Mouse (Mus musculus): ENCODE results near the gene A030005L19Rik. TPM values are rescaled to one million over a fixed set of nuclear protein-coding genes. Genes with fewer than 3 reads are reported as not detected.

Gene A030005L19Rik
- 0.90 and 0.91 TPM in 2 replicates for polyA plus RNA-seq (2012; rRNA removed)

GRCm38 (mm10) chr1:82913025-82913424 lies at the start of gene A030005L19Rik:
Gene A030005L19Rik, plus strand, starts transcription at chr1:82913325.

GRCm38 (mm10) chr1:82924650-82925049 lies 11.5 kb downstream of the A030005L19Rik start, which contains the start of gene A030014E15Rik:
Gene A030014E15Rik, plus strand, starts transcription at chr1:82924917.

GRCm38 (mm10) chr1:82931326-82931725 lies 18.2 kb downstream of the A030005L19Rik start, which contains the start of gene Gm6217:
Gene Gm6217, minus strand, starts transcription at chr1:82931399.

GRCm38 (mm10) chr1:82943295-82943694 lies 30.2 kb downstream of the A030005L19Rik start, which contains the start of gene A030003K21Rik:
Gene A030003K21Rik, minus strand, starts transcription at chr1:82943388.

GRCm38 (mm10) chr1:82955913-82956312 lies 42.8 kb downstream of the A030005L19Rik start, which contains the start of gene Gm7544:
Gene Gm7544, minus strand, starts transcription at chr1:82956013.

GRCm38 (mm10) chr1:82959870-82960385 lies 46.8 kb downstream of the A030005L19Rik start, which contains the start of gene Gm47955:
Gene Gm47955, plus strand, starts transcription at chr1:82960286.

Other genes with a start within 250 kb of the A030005L19Rik start
- gene Mff, start 188.4 kb upstream of the A030005L19Rik start, polyA plus RNA-seq (2012; rRNA removed): 46.4 and 62.3 TPM in 2 replicates
- 71.0 and 88.4 TPM in 2 replicates for gene Tm4sf20, start 144.9 kb upstream of the A030005L19Rik start, polyA plus RNA-seq (2012; rRNA removed)
- gene Gm47791, start 142.1 kb upstream of the A030005L19Rik start, polyA plus RNA-seq (2012; rRNA removed): 1.1 and 1.7 TPM in 2 replicates
- 21.0 and 28.9 TPM in 2 replicates for gene Agfg1, start 73.8 kb upstream of the A030005L19Rik start, polyA plus RNA-seq (2012; rRNA removed)
- gene A030014E15Rik, start 11.6 kb downstream of the A030005L19Rik start, polyA plus RNA-seq (2012; rRNA removed): not detected in 2 replicates
- not detected in 2 replicates for gene Gm6217, start 18.1 kb downstream of the A030005L19Rik start, polyA plus RNA-seq (2012; rRNA removed)
- gene A030003K21Rik, start 30.1 kb downstream of the A030005L19Rik start, polyA plus RNA-seq (2012; rRNA removed): not detected in 2 replicates
- not detected in 2 replicates for gene Gm7544, start 42.7 kb downstream of the A030005L19Rik start, polyA plus RNA-seq (2012; rRNA removed)
- gene Gm47955, start 47.0 kb downstream of the A030005L19Rik start, polyA plus RNA-seq (2012; rRNA removed): not detected in 2 replicates
- gene Gm47959, start 87.2 kb downstream of the A030005L19Rik start, polyA plus RNA-seq (2012; rRNA removed): not detected in 2 replicates
- gene Slc19a3, start 125.1 kb downstream of the A030005L19Rik start, polyA plus RNA-seq (2012; rRNA removed): 0.10 and 0.25 TPM in 2 replicates
- not detected in 2 replicates for gene Krtap28-10, start 129.2 kb downstream of the A030005L19Rik start, polyA plus RNA-seq (2012; rRNA removed)
- gene Gm47969, start 131.6 kb downstream of the A030005L19Rik start, polyA plus RNA-seq (2012; rRNA removed): not detected in 2 replicates
- not detected in 2 replicates for gene A030005K14Rik, start 146.1 kb downstream of the A030005L19Rik start, polyA plus RNA-seq (2012; rRNA removed)
- not detected in 2 replicates for gene Krtap28-13, start 147.6 kb downstream of the A030005L19Rik start, polyA plus RNA-seq (2012; rRNA removed)
- 7.9 and 9.1 TPM in 2 replicates for gene Ccl20, start 203.4 kb downstream of the A030005L19Rik start, polyA plus RNA-seq (2012; rRNA removed)
- 0.08 TPM in 1 of 2 replicates, not detected in the other for gene Daw1, start 246.4 kb downstream of the A030005L19Rik start, polyA plus RNA-seq (2012; rRNA removed)